Mouse (Mus musculus) T-helper 17 cell (primary cell): ENCODE results near the gene Vmn2r104.

ENCODE experiments used
- in situ Hi-C, 2 experiments: fragments of 300-600 bp; cut with MboI, MseI; formaldehyde crosslinking; loops; 1 replicate in 1 of 2; 2 replicates in 1 of 2; pipeline ENCODE4 v1.15.1; 2025; ENCODE audit warnings: high pct_unique_total_duplicates in 2 of 2

The Vmn2r104 gene

GRCm38 (mm10) chr17:20048236-20048635, at the start of gene Vmn2r104:
Gene Vmn2r104, minus strand, starts transcription at chr17:20048336.
- in situ Hi-C loops: no loop called here

GRCm38 (mm10) chr17:20074090-20074489, 26.0 kb upstream of the Vmn2r104 start:
- in situ Hi-C loops: no loop called here

- in situ Hi-C loops: no loop called here
These were observed 23.7 kb upstream of the Vmn2r104 start for GRCm38 (mm10) chr17:20071656-20072396.
